Mouse (Mus musculus): ENCODE measurements around the gene Gpkow.

Gpkow gene

DNA sequence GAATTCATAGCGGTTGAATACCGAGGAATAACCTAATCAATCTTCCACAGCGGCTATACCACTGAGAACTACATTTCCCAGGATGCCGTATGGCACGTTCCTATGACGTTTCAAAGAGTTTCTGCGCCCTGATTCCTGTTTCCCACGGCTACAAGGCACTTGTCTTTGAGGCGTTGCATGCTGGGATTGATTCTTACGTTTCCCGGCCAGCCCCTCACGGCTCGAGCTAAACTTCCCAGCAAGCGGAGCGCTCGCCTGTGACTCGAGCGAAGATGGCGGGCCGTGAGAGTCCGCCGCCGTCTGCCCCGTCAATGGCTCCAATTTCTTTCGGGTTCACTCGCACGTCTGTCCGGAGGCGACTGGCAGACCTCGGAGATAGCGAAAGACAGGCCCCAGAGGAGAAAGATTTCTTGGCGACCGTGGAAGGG lies at the start of gene Gpkow:
Gene Gpkow, plus strand, starts transcription at position 178 of the 428 bp plus-strand sequence.
- DNase-seq (ENCODE audit: low read depth in 2 of 2, low spot score in 2 of 2) = peak; percentile 68 to 74

DNA sequence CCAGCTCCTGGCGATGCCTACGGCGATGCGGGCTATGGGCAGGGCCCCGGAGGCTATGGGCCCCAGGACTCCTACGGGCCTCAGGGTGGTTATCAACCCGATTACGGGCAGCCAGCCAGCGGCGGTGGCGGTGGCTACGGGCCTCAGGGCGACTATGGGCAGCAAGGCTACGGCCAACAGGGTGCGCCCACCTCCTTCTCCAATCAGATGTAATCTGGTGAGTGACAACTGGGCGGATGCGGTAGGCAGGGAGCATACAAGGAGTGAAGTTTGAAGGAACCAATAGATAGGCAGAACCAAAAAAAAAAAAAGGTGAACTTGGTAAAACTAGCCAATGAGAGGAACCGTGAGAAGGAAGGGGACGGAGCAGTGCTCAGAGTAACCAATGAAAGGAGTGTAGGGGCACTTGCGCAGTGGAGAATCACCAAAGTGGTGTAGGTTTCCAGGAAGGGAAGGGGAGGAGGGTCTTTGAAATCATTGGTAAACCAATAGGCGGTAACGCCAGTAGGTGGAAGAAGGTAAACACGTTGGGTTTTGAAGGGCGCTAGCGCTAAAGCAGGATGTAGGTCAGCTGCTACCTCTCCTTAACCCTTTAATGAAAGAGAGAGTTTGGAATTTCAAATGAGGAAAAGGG lies 48.1 kb upstream of the Gpkow start:
- DNase-seq (ENCODE audit: low read depth in 2 of 2, low spot score in 2 of 2) = peak; percentile 69 to 70

DNA sequence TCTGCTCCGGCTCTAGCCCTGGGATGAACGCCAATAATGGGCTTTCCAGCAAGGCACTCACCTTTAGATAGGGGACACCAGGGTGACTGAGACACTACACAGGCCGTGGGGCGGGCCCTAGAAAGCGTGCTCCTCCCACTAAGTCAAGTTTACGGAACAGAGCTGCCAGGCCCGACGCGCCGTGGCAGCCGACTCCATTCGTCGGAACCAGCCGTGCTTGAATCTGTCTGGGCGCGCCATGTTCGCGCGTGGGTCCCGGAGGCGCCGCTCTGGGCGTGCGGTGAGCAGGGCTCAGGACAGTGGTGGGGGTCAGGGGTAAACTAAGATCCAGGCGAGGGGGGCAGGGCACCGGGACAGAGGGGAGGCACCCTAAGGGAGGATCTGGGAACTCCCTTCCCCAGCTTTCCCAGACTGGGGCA lies 39.7 kb upstream of the Gpkow start, which contains the start of gene Prickle3:
Gene Prickle3, plus strand, starts transcription at position 40 of the 419 bp plus-strand sequence.
- peak in 1 of 2 experiments; percentile 46 for DNase-seq (ENCODE audit: low read depth in 2 of 2, low spot score in 2 of 2)

DNA sequence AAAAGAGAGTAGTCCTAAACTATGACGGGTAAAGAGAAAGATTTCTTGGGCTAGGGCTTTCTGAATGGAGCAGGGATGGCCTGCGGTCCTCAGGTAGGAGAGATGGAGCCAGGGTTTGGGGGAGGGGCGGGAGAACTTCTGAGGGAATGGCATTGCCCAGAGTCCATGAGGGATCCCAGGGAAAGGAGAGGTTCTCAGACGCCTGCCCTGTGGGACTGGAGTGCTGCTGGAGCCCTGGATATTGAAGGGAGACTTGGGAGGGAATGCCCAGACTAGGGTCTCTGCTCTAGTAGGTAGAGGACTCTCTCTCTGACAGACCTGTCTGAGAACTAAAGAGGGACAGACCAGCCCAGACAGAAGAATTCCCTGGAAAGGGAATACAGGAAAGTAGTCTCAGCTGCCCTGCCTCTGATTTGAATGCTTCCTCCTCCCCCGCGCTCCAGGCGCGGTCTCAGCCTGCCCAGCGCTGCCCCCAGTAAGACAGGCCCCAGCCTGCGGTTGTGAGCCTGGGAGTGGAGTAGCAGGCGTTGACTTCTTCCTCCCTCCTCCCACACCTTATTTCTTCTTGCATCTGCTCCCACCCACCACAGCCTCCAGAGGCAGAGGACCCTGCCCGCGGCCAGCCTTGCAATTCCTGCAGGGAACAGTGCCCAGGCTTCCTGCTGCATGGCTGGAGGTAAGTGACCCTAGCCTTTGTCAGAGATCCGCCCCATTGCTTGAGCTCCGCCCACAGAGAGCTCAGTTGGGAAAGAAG lies 38.7 kb upstream of the Gpkow start:
- no peak for DNase-seq (ENCODE audit: low read depth in 2 of 2, low spot score in 2 of 2)

DNA sequence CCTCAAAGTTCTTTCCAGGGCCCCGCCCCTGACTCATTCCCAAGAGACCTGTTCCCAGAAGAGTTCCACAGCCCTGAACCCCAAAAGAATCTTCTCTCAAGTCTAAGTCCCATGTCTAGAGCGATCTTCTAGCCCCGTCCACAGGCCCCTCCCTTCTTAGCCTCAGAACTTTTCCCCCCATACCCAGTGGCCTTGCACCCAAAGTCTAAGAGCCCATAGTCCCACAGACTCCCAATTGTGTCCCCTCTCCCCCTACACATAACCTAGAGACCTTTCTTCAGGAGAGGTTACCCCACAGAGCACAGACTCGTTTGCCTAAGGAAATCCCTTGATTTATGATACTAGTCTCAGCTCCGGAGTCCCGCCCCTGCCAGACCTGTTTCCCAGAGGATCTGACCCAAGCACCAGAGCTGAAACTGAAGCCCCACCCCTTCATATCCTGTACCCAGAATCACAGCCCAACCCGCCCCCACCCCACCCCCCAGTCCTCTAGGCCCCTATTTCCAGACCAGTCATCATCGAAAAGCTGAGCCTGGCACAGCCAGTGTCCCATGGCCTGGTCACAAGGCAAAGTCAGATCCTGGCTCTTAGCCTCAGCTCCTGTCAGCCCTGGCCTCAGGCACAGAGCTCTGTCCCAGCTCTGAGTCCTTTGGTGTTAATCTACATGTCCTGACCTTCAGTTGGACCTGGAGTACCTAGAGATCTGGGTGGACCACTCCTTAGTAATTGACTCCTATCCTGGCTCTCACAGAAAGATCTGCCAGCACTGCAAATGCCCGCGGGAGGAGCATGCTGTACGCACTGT lies 37.9 kb upstream of the Gpkow start:
- DNase-seq (ENCODE audit: low read depth in 2 of 2, low spot score in 2 of 2) = no peak

DNA sequence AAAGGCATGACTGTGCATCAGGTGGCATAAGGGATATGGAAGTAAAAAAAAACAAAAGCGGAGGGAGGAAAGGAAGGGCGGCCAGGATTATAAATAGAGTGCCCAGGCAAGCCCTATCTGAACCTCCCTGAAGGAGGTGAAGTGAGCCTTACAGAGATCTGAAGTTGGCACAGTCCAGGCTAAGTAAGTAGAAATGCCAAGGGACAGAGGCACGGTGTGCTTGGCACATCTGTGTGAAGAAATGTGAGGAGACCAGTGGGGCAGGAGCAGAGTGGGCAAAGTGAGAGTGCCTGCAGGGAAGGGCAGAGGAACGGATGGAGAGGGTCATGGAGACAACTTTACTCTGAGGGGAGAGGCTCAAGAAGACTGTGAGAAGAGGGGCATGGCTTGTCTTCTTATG lies 35.8 kb upstream of the Gpkow start:
- no peak for DNase-seq (ENCODE audit: low read depth in 2 of 2, low spot score in 2 of 2)

DNA sequence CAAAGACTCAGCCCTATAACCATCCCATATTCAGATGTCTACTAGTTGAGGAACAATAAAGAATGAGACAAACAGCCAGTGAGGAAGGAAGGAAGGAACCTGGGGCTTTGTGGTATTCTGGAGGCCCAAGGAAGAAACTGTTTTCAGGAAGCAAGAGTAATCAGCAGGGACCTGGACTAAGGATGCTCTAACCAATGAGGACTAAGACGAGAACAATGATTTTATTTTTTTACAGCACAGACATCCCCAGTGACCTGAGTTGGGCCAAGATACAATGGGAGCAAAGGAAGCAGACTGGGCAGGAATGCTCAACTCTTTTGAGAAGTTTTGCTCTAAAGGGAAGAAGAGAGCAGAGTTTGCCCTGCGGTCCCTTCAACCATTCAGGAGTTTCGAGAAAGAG lies 34.0 kb upstream of the Gpkow start:
- DNase-seq (ENCODE audit: low read depth in 2 of 2, low spot score in 2 of 2) = no peak

DNA sequence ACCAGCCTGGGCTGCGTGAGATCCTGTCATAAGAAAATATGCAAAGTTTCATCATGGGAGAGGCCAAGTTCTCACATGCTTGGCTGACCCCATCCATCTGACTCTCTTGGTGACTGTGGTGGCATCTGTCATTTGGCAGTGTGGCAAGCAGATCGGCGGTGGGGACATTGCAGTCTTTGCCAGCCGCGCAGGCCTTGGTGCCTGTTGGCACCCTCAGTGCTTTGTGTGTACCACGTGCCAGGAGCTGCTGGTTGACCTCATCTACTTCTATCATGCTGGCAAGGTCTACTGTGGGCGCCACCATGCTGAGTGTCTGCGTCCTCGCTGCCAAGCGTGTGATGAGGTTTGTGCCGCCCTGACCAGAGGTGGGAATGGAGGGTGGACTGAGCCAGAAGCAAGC lies 32.1 kb upstream of the Gpkow start:
- no peak for DNase-seq (ENCODE audit: low read depth in 2 of 2, low spot score in 2 of 2)

DNA sequence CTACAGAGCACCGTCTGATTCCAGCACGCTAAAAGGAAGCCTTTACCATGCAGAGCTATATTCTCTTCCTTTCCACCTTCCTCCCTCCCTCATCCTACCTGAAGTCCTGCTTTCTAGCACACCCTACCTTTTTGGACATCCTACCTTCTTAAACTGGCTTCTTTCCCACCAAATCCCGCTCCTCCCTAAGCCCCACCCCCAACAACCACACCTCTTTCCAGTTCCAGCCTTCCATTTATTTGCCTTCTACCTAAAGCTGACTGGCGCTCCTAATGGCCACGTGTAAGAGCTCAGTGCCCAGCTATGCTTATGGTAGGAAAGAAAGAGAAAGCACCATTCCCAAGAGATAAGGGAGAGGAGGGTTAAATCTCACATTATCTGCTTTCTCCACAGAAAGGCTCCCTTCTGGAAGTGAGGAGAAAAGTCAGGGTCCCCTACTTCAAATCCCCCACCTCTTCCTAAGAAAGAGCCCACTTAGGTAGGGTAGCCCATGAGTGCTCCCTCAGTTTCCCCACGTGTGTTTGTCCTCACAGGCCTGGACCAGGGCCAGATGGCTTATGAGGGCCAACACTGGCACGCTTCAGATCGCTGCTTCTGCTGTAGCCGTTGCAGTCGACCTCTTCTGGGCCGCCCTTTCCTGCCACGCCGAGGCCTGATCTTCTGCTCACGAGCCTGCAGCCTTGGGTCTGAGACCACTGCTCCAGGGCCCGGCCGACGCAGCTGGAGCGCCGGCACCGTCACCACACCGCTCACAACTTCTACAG lies 31.0 kb upstream of the Gpkow start:
- DNase-seq (ENCODE audit: low read depth in 2 of 2, low spot score in 2 of 2) = no peak

DNA sequence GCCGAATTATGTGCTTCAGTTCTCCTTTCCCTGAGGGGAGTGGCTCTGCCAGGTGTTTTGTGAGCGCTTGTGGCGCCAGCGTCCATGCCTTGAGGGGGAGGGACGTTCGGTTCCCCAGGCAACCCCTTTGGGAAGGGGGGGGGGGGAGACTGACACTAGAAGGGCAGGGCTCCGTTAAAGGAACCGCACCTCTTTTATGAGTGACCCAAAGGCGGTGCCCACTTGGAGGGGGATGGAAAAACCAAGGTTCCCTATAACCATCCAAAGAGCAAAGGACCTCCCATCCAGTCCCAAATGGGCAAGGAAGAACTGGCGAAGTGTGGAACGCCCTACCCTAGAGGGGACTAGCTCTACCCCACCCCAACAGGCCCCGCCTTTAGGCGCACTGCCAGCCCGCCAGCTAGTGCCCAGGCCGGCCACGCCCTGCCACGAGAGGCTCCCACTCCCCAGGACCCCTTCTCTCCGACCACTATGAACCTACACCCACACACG lies 26.5 kb upstream of the Gpkow start:
- no peak for DNase-seq (ENCODE audit: low read depth in 2 of 2, low spot score in 2 of 2)

DNA sequence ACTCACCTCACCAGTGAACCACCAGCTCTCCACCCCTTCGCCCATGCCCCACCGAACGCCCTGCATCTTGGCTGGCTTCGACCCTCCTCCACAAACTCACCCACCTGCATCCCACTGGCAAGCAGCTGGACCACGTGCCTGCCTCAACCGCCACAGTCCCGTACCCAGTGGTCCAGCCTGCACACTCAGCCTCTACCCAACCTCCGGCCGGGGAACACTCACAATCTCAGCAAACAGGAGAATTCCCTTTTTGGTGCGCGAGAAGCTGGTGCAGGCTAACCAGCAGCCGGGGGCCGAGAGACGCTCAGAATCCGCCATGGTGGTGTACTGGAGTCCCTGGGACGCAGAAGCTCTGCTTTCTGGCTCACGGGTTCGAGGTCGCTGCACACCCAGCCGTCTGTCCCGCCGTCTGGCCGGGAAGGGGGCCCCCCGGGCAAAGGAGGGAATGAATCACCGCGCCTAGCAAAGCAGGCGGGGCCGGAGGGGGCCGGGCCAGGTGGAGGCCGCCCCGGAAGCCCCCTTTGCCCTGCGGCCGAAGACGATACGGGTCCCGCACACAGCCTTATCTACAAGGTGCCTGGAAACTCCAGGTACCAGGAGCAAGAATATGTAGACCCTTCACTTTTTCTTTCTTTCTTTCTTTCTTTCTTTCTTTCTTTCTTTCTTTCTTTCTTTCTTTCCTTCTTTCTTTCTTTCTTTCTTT lies 25.9 kb upstream of the Gpkow start, which contains the start of gene Plp2:
Gene Plp2, minus strand, starts transcription at position 470 of the 703 bp plus-strand sequence.
- DNase-seq (ENCODE audit: low read depth in 2 of 2, low spot score in 2 of 2) = no peak

DNA sequence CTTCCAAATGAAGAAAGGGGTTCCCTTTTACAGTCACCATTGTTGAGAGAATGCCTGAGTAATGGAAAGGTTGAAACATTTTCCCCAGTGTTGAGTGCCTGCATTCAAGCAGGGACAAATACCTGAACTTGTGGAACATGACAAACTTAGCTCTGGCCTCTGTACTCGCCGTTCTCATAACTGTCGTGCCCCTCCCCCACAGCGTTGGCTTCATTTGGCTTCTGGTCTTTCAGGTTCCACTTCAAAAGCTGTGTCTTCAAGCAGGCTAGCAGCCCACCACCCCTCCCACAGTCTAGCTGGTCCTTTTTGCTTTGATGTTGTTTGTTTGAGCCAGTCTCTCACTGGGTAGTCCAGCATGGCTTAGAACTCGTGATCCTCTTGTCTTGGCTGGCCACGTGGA lies 24.2 kb upstream of the Gpkow start:
- no peak for DNase-seq (ENCODE audit: low read depth in 2 of 2, low spot score in 2 of 2)

DNA sequence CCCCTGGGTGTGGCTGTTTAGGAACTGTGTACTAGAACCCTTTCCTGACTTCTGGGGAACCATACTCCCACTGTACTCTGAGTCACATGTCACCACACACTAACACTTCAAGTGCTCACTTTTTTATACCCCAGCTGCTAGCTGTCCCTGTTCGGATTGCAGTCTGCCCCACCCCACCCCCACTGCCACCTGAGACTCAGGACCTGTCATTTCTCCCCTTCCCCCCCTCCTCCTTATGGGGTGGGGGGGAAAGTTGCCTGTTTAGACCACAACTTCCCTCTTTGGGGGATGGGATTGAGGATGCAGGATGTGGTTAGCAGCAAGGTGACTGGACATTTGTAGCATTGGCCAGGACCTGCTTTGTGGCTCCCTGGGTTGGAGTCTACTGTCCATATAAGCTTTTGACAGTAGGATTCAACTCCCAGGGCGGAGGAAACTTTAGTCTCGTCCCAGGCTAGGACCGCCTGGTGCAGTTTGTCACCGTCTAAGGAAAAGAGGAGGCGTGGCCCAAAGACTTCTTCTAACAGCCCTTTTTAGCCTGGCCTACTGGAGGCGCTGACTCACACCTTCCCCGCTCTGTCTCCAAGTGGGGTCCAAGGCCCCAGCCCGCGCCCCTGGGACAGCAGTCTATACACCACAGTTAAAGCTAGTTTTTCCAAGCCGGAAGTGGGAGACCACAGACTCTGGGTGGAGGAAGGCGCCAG lies 23.2 kb upstream of the Gpkow start:
- DNase-seq (ENCODE audit: low read depth in 2 of 2, low spot score in 2 of 2) = no peak

DNA sequence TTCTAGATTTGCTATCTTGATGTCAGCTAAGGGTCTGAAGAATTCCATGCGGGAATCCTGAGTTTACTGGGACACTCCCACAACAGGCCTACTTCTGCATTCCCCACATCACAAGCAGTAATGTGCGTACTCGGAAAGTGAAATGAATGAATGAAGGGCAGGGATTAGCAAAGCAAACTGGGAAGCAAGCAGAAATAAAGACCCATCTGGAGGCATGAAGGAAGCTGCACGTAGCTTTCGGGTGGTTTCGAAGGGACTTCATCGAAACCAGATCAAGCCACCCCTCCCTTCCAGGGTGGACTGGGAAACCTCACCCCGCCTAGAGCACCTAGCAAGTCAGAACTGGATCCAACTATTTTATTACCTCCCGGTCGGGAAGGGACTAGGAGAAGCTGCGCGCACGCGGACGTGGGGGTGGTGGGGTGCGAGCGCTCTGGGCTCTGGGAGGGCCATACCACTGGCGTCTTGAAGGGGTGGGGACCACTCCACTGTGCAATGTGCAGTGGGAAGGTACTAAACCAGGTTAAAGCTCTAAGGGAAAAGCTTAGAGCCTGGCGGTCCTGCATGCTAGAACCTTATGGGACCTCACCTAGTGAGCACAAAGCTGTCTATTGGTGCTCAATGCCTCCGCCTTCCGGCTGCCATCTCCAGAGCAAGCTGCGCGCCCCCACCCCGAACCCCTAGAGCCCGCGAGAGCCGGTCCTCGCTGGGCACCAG lies 22.5 kb upstream of the Gpkow start:
- DNase-seq (ENCODE audit: low read depth in 2 of 2, low spot score in 2 of 2) = no peak

DNA sequence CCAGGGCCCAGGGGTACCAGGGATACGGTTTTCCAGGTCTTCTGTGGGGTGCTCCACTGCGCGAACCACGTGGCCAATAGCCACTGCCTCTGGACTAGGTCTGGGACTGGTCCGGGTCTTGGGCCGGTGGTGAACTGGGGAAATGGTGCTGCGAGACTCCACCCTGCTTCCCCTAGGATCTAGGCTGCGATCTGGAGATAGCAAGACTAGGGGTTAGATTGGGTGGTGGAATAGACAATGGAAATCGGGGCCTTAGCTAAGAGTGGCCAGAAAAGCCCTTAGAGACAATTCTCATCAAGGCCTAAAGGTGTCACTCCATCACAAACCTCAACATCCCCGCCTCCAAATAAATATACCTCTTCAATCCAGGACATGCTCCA lies 21.9 kb upstream of the Gpkow start:
- DNase-seq (ENCODE audit: low read depth in 2 of 2, low spot score in 2 of 2) = no peak

DNA sequence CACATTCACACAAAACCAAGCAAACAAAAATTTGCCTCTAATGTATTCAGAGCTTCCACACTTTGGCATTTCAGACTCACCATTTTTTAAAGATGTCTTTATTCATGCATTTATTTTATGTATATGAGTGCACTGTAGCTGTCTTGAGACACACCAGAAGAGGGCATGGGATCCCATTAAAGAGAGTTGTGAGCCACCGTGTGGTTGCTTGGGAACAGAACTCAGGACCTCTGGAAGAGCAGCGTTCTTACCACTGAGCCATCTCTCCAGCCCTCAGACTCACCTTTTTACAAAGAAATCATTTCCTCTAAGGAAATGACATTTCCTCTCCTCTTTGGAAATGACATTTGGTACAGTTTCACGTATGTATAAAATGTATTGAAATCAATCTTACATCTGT lies 17.9 kb upstream of the Gpkow start:
- DNase-seq (ENCODE audit: low read depth in 2 of 2, low spot score in 2 of 2) = no peak

DNA sequence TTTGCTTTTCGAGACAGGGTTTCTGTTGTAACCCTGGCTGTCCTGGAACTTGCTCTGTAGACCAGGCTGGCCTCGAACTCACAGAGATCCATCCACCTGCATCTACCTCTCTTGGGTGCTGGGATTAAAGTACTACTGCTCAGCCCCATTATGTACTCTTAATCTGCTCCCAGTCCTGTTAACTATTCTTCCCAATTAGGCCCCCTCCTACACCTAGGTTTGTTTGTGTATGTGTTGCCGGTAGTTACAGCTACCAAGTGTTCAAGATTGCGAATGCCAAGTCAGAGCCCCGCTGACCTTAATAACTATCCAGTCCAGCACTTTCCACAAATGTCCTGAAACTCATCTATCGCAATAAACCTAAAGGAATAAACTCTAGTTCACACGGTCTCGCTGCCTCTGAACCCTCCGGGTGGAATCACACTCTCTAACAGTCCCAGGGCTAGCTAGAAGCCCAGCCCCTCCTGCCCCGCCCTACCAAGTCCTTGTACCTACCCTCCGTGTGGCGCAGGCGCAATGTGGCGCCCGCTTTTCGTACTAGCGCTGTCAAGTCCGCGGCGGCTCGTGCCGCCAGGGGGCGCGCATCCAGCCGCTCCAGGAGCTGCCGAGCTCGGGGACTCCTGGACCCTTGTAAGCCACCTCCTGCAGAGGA lies 17.4 kb upstream of the Gpkow start:
- peak; percentile 83 to 84 for DNase-seq (ENCODE audit: low read depth in 2 of 2, low spot score in 2 of 2)

DNA sequence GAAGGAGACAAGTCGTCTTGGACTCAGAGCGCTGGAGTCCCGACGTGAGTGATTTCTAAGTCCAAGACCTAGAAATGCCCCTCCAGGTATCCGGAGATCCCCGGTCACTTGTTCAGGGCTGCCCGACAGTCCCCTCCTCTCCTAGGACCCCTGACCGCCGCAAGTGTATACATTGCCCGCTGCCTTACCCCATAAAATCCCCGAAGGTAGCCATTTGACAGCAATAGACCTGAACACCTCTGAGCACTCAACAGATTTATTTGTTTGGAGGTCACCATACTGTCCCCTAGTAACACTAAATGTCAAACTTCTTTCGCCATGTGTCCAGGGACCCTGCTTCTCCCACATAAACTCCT lies 16.9 kb upstream of the Gpkow start:
- no peak for DNase-seq (ENCODE audit: low read depth in 2 of 2, low spot score in 2 of 2)

DNA sequence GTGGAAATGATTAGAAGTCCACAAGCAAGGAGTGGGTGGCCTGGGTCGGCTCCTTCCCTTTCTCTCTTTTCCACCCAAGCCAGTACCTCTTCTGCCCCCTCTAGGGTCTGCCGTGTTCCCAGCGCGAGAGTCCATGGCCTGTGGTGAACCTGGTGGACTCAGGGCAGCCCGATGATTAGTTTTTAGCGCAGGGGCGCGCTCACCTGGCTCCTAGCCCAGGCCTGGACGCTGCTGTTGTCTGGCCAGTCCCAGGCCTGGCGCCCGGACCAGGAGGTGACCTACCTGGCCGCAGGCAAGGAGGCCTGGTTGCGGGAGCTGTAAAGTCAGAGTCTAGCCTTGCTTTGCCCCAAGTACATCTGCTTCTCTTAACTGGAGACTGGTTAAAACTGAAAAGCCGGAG lies 16.1 kb upstream of the Gpkow start, which contains the start of gene Magix:
Gene Magix, minus strand, starts transcription at position 388 of the 400 bp plus-strand sequence.
- no peak for DNase-seq (ENCODE audit: low read depth in 2 of 2, low spot score in 2 of 2)

Data from CD8-positive naive resting alpha-beta T cell, adult 2 months (primary cell).